Mouse (Mus musculus) kidney, postnatal 4 days (tissue): ENCODE measurements around the gene Sprr1a.
A peak's percentile ranks its signal among the peaks of the same experiment; 100 is the strongest.
"Not testable (repeated sequence)": the region's sequence is repeated elsewhere in the genome, so short reads cannot be mapped to it uniquely, and the experiment has no call there.

Experiments used
- DNase-seq, 2 experiments: peaks; one replicate each; pipeline ENCODE4 v3.0.0; 2021; ENCODE audit warnings: mixed read lengths in 2 of 2

Sprr1a gene

GRCm38 (mm10) chr3:92485863-92486262, at the start of gene Sprr1a:
Sprr1a (minus strand) TSS chr3:92485895.
- no peak for DNase-seq

DNA sequence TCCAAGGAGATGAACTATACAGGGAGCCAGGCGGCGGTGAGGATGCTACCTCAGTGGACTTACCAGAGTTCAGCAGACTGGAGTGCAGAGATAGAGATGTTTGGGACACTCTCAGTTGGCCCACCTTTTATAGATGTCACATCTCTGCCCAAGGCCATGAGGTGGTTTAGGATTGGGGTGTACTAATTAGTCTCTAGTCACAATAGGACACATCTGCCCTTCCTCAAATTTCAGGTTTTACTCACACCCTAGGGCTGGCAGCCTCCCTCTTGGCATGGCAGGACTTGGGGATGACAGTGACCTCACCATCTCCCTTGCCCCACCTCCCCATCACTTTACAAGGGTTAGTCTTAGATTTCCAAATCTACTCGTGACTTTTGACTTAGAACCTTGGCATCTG, 48.7 kb upstream of the Sprr1a start, which contains the start of gene 2310046K23Rik:
TSS of gene 2310046K23Rik (minus strand) at position 101 of the 400 bp plus-strand sequence.
- DNase-seq = no peak

DNA sequence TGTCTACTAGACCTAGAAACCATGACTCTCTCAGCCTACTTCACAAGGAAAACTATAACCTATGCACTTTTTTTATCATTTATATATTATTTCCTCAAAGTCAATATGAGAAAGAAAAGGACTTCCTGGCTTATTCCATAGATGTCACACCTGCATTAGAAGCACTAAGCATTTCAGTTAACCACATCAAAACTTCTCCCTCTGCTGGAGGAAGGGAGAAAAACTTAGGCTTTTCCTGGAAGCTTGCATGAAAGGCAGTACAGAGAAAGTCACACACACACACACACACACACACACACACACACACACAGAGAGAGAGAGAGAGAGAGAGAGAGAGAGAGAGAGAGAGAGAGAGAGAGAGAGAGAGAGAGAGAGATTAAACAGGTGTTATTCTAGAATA, 26.6 kb upstream of the Sprr1a start:
- no peak for DNase-seq

DNA sequence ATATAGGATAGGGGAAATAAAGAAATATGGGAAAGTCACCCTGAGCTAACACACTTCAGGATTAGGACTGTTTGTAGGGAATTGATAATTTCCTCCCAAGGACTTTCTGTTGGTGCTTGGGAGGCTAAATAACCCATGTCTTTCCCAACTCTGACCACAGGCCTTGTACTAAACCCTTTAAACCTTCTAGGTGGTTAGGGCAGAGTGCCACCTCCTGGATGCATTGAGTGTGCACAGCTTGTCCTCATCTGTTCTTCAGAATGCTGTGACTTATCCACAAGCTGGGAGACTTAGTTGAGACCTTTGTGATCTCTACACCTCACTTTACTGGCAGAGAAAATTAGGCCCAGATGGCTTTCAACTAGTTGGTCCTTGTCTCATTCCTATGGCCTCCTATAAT, 25.1 kb upstream of the Sprr1a start:
- peak; percentile 44 to 62 for DNase-seq

DNA sequence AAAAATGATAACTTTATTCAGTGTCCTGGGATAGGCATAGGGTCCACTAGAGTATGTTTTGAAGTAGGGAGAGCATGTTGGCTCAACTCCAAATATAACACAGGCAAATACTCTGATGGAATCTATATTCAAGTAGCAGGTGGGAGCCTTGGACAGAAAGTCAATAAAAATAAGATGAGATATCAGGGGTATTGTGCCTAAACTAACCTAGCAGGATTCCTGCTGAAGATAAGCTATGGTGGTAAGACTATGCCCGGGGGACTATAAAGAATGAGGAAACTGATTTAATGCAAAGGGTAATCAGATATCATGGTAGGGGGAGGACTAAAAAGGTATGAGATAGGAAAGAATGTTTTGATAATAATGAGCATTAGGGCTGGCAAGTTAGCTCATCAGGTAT, 22.5 kb upstream of the Sprr1a start:
- no peak for DNase-seq

DNA sequence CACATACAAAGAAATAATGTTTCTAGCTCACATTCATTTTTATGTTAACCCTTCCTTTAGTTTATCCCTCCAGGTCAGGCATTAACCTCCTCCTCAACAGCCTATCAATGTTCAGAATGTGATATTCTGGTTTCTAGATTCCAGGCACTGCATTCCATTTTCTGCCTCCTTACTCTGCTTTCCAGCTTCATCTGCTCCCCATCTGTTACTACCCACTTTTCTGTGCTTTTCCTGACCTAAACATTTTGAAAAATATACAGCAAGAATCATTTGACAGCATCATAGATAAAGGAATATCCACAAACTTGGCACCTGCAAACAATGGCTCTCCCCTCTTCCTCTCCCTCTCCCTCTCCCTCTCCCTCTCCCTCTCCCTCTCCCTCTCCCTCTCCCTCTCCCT, 17.8 kb upstream of the Sprr1a start:
- DNase-seq = no peak

DNA sequence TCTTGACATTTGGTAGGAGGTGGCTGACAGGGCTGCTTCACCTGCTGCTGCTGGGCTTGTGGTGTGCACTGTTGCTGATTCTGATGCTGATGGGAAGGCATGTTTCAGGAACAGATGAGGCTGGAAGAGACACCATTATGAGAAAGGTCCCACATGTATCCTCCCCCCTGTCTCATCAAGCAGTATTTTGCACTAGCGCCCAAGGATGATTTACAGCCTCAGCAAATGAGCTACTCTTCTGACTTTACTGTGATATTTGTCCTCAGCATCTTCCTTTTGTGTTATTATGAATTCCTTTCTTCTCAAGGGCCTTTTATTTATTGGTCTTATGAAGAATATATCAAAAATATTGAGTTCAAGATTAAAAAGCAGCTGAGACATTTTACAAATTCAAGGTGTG, 14.7 kb upstream of the Sprr1a start, which contains the start of gene Sprr4:
TSS of gene Sprr4 (minus strand) at position 101 of the 400 bp plus-strand sequence.
- DNase-seq = no peak

DNA sequence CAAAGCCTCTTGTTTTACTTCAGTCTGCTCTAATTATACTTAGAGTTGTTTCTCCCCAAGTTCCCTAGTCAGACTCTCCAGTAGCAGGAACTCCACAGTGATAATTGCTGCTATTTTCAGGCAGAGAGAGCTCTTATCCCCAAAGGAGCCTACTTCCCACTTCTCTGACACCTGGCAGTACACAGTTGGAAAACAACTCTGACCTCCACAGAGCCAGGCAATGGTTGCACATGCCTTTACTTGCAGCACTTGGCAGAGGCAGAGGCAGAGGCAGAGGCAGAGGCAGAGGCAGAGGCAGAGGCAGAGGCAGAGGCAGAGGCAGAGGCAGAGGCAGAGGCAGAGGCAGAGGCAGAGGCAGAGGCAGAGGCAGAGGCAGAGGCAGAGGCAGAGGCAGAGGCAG, 4.6 kb upstream of the Sprr1a start:
- DNase-seq = not testable (repeated sequence)

DNA sequence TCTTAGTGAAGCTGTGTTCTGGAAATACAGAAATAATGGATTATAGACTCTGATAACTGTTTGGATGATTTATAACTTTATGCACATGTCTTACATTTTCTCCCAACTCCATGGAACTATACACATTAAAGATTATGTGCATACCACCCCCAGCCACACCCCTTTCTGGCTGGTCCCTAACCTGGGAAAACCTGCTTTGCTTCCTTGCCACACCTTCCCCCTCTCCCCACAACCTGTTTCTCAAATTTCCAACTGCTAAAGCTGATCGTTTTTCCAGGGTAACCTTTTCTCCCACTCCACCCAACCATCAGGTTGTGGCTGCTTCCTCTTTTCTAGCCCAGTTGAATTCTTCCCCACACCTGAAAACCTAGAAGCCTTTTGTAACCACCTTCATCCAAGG, 612 bp upstream of the Sprr1a start:
- DNase-seq = no peak

DNA sequence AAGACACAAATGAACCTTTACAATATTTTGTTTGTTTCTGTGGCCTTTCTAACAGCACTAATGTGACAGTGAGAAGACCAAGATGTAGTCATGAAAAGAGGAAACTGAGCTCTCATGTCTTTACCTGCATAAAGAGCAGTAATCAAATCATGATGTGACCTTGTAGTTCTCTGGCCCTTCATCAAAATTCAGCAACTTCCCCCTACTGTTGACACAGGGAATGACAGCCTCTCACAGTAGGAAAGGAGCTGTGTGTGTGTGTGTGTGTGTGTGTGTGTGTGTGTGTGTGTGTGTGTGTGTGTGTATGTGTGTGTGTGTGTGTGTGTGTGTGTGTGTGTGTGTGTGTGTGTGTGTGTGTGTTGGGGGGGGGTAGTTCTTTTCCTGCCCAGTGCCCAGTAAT, 4.4 kb downstream of the Sprr1a start:
- DNase-seq = peak in 1 of 2 experiments; percentile 6

DNA sequence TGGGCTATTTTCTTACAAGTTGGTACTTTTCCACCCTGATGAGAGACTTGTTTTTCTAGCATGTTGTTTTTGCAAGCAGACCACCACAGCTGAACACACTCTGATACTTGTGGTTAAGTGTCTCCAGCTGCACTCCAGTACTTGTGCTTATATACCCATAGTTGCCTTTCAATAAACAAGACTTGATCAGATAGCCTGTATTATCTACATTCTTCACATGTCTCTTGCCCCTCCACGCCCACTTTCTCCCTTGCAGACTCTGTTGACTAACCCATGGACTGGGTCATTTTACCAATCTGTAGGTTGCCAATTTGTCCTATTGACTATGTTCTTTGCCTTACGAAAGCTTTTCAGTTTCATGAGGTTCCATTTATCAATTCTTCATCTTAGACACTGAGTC, 15.6 kb downstream of the Sprr1a start:
- no peak for DNase-seq

GRCm38 (mm10) chr3:92467424-92467823, 18.3 kb downstream of the Sprr1a start:
- no peak for DNase-seq

DNA sequence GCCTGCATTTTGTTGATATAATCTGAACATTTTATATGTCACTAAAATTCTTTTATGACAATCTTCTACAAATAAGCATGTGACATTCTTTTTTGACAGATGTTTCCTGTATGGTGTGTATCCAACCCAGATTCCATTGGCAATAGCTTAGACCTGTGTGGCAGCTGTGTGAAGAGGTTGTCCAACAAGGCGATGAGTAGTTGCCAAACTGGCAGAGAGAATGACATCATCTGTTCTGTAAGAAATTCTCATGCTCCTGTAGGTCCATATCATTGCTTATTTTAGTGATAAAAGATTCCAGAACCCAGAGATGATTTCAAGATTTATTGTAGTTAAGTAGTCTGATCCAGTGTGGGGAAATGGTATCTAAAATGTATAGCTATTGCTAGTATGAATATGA, 19.1 kb downstream of the Sprr1a start:
- no peak for DNase-seq

GRCm38 (mm10) chr3:92458620-92459019, 27.1 kb downstream of the Sprr1a start, which contains the start of gene Sprr3:
Sprr3 (minus strand) TSS chr3:92458720.
- no peak for DNase-seq

DNA sequence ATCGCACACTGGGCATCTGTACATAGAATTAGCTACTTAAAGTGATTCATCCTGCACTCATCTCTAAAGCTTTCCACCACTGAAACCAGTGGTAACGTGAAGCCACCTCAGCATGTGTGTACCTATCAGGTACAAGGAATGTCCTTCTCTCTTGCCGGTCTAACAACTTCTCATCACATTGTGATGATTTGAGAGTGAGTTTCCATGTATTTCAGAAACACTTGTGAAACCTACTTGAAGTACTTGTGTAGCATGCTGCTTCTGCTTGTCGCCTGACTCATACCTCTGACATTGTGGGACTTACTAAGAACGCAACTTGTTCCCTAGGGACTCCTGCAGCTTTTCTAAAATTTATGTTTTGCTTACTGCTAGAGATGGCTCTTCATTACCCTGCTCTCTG, 30.5 kb downstream of the Sprr1a start:
- DNase-seq = no peak

GRCm38 (mm10) chr3:92440177-92440576, 45.5 kb downstream of the Sprr1a start:
- no peak for DNase-seq

DNA sequence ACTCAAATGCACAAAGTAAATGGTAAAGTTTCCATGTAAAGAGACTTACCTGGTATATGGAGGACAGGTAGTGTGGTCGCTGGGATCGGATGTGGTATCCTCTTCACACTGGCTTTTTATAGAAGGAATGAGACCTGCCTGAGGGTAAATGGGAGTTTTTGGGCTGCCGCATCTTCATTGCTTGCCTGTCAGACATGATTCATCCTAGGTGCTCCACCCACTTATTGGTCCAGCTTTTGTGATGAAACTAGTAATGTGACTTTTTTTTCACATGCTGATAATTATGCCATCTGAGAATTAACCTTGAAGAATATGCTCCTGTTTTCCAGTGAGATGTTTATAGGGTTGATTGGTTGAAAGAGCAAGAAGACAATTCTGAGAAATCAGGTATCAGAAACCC, 47.0 kb downstream of the Sprr1a start, which contains the start of gene Sprr1b:
TSS of gene Sprr1b (minus strand) at position 101 of the 400 bp plus-strand sequence.
- no peak for DNase-seq
